Mouse (Mus musculus): ENCODE results near the gene 2410002F23Rik. TPM values are rescaled to one million over a fixed set of nuclear protein-coding genes. Genes with fewer than 3 reads are reported as not detected.
A peak's percentile ranks its signal among the peaks of the same experiment; 100 is the strongest.
"Not testable (repeated sequence)": the region's sequence is repeated elsewhere in the genome, so short reads cannot be mapped to it uniquely, and the experiment has no call there.

2410002F23Rik gene
- polyA plus RNA-seq, 1 experiment from 2014 or later: 264 TPM

DNA sequence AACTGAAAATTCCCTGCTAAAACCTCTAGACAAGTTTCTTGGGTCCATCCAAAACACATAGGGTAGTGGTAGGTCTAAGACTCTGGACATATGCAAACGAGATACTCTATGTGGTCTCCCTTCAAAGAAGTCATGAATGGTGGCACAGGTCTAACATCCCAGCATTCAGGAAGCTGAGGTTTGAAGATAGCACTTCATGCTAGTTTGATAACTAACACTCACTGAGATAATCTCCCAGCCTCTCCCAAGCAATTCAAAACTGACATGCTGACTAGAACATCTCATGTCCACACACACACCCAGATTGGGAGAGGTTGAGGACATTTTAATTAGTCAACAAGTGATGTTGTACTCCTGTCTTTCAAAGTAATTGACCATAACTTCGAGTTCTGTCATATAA, 6.6 kb upstream of the 2410002F23Rik start:
- H3K36me3 ChIP-seq (ENCODE audit: control insufficient read depth, insufficient read depth): no peaks in the 10 kb centered on the region
- no peak overlapping the region for H3K4me3 ChIP-seq (replicated peaks; ENCODE audit: low read length)
- H3K4me2 ChIP-seq (ENCODE audit: low read length): no peak overlapping the region
- H3K27me3 ChIP-seq (replicated peaks; ENCODE audit: control insufficient read depth, insufficient read depth, low read length): no peaks in the 10 kb centered on the region
- no peak overlapping the region for H3K9ac ChIP-seq (replicated peaks; ENCODE audit: low read depth, low read length)
- H3K4me1 ChIP-seq (replicated peaks; ENCODE audit: control insufficient read depth, insufficient read depth, low read length): no peaks in the 10 kb centered on the region
- H3K27ac ChIP-seq (ENCODE audit: low read length): no peak overlapping the region
- no peak for ATAC-seq
- 59% methylated on average over 2 of the region's 2 CpGs for WGBS
- H3K9me3 ChIP-seq (ENCODE audit: control insufficient read depth, low read length): no peaks in the 10 kb centered on the region

GRCm38 (mm10) chr7:44240712-44241111, 5.8 kb upstream of the 2410002F23Rik start:
- WGBS: 64% methylated on average over 1 of the region's 1 CpGs
- no peaks in the 10 kb centered on the region for H3K9me3 ChIP-seq (ENCODE audit: control insufficient read depth, low read length)
- H3K27ac ChIP-seq (ENCODE audit: low read length): no peak overlapping the region
- H3K4me2 ChIP-seq (ENCODE audit: low read length): no peak overlapping the region
- no peaks in the 10 kb centered on the region for H3K27me3 ChIP-seq (replicated peaks; ENCODE audit: control insufficient read depth, insufficient read depth, low read length)
- peaks cover 4% of the 10 kb centered on the region for H3K4me1 ChIP-seq (replicated peaks; ENCODE audit: control insufficient read depth, insufficient read depth, low read length)
- H3K36me3 ChIP-seq (ENCODE audit: control insufficient read depth, insufficient read depth): no peaks in the 10 kb centered on the region
- H3K4me3 ChIP-seq (replicated peaks; ENCODE audit: low read length): no peak overlapping the region
- no peak for ATAC-seq
- no peak overlapping the region for H3K9ac ChIP-seq (replicated peaks; ENCODE audit: low read depth, low read length)

GRCm38 (mm10) chr7:44241163-44241562, 5.4 kb upstream of the 2410002F23Rik start:
- no peak for ATAC-seq
- Histone ChIP-seq H3K9me3 (ENCODE audit: control insufficient read depth, low read length) (no peaks in the 10 kb centered on the region), H3K4me2 (ENCODE audit: low read length) (no peak overlapping the region), H3K4me3 (replicated peaks; ENCODE audit: low read length) (no peak overlapping the region), H3K27me3 (replicated peaks; ENCODE audit: control insufficient read depth, insufficient read depth, low read length) (no peaks in the 10 kb centered on the region), H3K9ac (replicated peaks; ENCODE audit: low read depth, low read length) (no peak overlapping the region), H3K36me3 (ENCODE audit: control insufficient read depth, insufficient read depth) (no peaks in the 10 kb centered on the region), H3K27ac (ENCODE audit: low read length) (no peak overlapping the region), H3K4me1 (replicated peaks; ENCODE audit: control insufficient read depth, insufficient read depth, low read length) (peaks cover 6% of the 10 kb centered on the region)
- whole genome bisulfite sequencing: 83% methylated on average over 2 of the region's 2 CpGs

DNA sequence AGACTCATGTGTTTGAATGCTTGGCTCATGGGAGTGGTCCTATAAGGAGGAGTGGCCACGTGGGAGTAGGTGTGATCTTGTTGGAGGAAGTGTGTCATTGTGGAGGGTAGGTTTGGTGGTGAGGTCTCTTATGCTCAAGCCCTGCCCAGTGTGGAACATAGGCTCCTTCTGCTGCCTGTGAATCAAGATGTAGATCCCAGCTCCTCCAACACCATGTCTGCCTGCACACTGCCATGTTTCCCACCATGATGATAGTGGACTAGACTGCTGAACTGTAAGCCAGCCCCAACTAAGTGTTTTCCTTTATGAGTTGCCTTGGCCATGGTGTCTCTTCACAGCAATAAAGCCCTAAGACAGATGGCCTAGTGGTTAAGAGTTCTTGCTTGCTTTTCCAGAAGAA, 2.4 kb upstream of the 2410002F23Rik start:
- Histone ChIP-seq H3K4me3 (replicated peaks; ENCODE audit: low read length) (no peak overlapping the region), H3K27ac (ENCODE audit: low read length) (no peak overlapping the region), H3K4me2 (ENCODE audit: low read length) (no peak overlapping the region), H3K4me1 (replicated peaks; ENCODE audit: control insufficient read depth, insufficient read depth, low read length) (peaks cover 20% of the 10 kb centered on the region), H3K9ac (replicated peaks; ENCODE audit: low read depth, low read length) (no peak overlapping the region), H3K9me3 (ENCODE audit: control insufficient read depth, low read length) (no peaks in the 10 kb centered on the region), H3K27me3 (replicated peaks; ENCODE audit: control insufficient read depth, insufficient read depth, low read length) (no peaks in the 10 kb centered on the region), H3K36me3 (ENCODE audit: control insufficient read depth, insufficient read depth) (peaks cover 9% of the 10 kb centered on the region)
- ATAC-seq: no peak
- 64% methylated on average over 1 of the region's 1 CpGs for WGBS

- Histone ChIP-seq H3K4me3 (replicated peaks; ENCODE audit: low read length) (peak overlapping the region; percentile 88), H3K9ac (replicated peaks; ENCODE audit: low read depth, low read length) (peak overlapping the region; percentile 96), H3K36me3 (ENCODE audit: control insufficient read depth, insufficient read depth) (peaks cover 22% of the 10 kb centered on the region), H3K27ac (ENCODE audit: low read length) (peak overlapping the region; percentile 93), H3K4me1 (replicated peaks; ENCODE audit: control insufficient read depth, insufficient read depth, low read length) (peaks cover 22% of the 10 kb centered on the region), H3K9me3 (ENCODE audit: control insufficient read depth, low read length) (no peaks in the 10 kb centered on the region), H3K4me2 (ENCODE audit: low read length) (peak overlapping the region; percentile 88), H3K27me3 (replicated peaks; ENCODE audit: control insufficient read depth, insufficient read depth, low read length) (no peaks in the 10 kb centered on the region)
- peak; percentile 31 for ATAC-seq
- under 1% methylated on average over 23 of the region's 23 CpGs for WGBS
These were observed 505 bp downstream of the 2410002F23Rik start for GRCm38 (mm10) chr7:44246984-44247470.

GRCm38 (mm10) chr7:44247971-44248370, 1.4 kb downstream of the 2410002F23Rik start:
- Histone ChIP-seq H3K27ac (ENCODE audit: low read length) (no peak overlapping the region), H3K4me3 (replicated peaks; ENCODE audit: low read length) (peak overlapping the region; percentile 88), H3K9me3 (ENCODE audit: control insufficient read depth, low read length) (no peaks in the 10 kb centered on the region), H3K4me1 (replicated peaks; ENCODE audit: control insufficient read depth, insufficient read depth, low read length) (peaks cover 25% of the 10 kb centered on the region), H3K36me3 (ENCODE audit: control insufficient read depth, insufficient read depth) (peaks cover 30% of the 10 kb centered on the region), H3K9ac (replicated peaks; ENCODE audit: low read depth, low read length) (peak overlapping the region; percentile 96; the same call in 1 of the 2 replicates), H3K4me2 (ENCODE audit: low read length) (peak overlapping the region; percentile 88), H3K27me3 (replicated peaks; ENCODE audit: control insufficient read depth, insufficient read depth, low read length) (no peaks in the 10 kb centered on the region)
- WGBS: 95% methylated on average over 2 of the region's 2 CpGs
- ATAC-seq: no peak

- H3K36me3 ChIP-seq (ENCODE audit: control insufficient read depth, insufficient read depth): peaks cover 31% of the 10 kb centered on the region
These were observed 2.7 kb downstream of the 2410002F23Rik start for GRCm38 (mm10) chr7:44249248-44249647.

DNA sequence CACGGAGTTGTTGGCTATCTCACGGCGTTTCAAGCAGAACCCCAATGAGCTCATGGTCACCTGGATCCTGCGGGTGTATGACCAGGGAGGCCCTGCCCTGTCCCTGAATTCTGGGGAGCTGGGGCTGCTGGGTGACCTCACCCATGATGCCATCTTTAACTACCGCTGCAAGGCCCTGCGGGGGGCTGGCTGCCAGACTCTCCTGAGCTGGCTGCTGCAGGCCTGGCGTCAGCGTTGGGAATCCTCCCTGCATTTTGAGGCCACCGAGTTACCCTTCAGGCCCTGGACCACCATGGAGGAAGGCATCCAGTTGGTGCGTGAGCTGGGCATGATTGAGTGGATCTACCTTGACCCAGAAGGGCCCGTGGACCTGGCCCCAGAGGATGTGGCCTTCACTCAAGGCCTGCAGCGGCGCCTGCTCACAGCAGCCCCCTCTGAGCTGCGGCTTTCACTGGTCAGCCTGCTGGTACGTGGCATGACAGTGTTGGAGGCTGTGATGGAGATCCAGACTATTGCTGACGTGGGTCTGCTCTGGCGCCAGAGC, 4.3 kb downstream of the 2410002F23Rik start:
- not testable (repeated sequence) for H3K4me2 ChIP-seq (ENCODE audit: low read length); H3K4me3 ChIP-seq (replicated peaks; ENCODE audit: low read length); H3K9ac ChIP-seq (replicated peaks; ENCODE audit: low read depth, low read length); H3K27me3 ChIP-seq (replicated peaks; ENCODE audit: control insufficient read depth, insufficient read depth, low read length); H3K9me3 ChIP-seq (ENCODE audit: control insufficient read depth, low read length); ATAC-seq; H3K27ac ChIP-seq (ENCODE audit: low read length)
- 90% methylated on average over 17 of the region's 17 CpGs for WGBS
- H3K4me1 ChIP-seq (replicated peaks; ENCODE audit: control insufficient read depth, insufficient read depth, low read length): peaks cover 20% of the 10 kb centered on the region
- peaks cover 31% of the 10 kb centered on the region for H3K36me3 ChIP-seq (ENCODE audit: control insufficient read depth, insufficient read depth)

More at GRCm38 (mm10) chr7:44249248-44249647, 2.7 kb downstream of the 2410002F23Rik start:
- no peak overlapping the region for H3K9ac ChIP-seq (replicated peaks; ENCODE audit: low read depth, low read length)
- H3K27ac ChIP-seq (ENCODE audit: low read length): no peak overlapping the region
- H3K9me3 ChIP-seq (ENCODE audit: control insufficient read depth, low read length): no peaks in the 10 kb centered on the region
- H3K27me3 ChIP-seq (replicated peaks; ENCODE audit: control insufficient read depth, insufficient read depth, low read length): no peaks in the 10 kb centered on the region
- 95% methylated on average over 4 of the region's 4 CpGs for WGBS
- H3K4me1 ChIP-seq (replicated peaks; ENCODE audit: control insufficient read depth, insufficient read depth, low read length): peaks cover 25% of the 10 kb centered on the region
- no peak overlapping the region for H3K4me3 ChIP-seq (replicated peaks; ENCODE audit: low read length)
- ATAC-seq: no peak
- H3K4me2 ChIP-seq (ENCODE audit: low read length): no peak overlapping the region

GRCm38 (mm10) chr7:44253023-44253616, 6.6 kb downstream of the 2410002F23Rik start:
- Histone ChIP-seq H3K4me3 (replicated peaks; ENCODE audit: low read length) (no peak overlapping the region), H3K27ac (ENCODE audit: low read length) (no peak overlapping the region), H3K36me3 (ENCODE audit: control insufficient read depth, insufficient read depth) (peaks cover 29% of the 10 kb centered on the region), H3K9me3 (ENCODE audit: control insufficient read depth, low read length) (no peaks in the 10 kb centered on the region), H3K4me2 (ENCODE audit: low read length) (no peak overlapping the region), H3K9ac (replicated peaks; ENCODE audit: low read depth, low read length) (no peak overlapping the region), H3K4me1 (replicated peaks; ENCODE audit: control insufficient read depth, insufficient read depth, low read length) (peaks cover 12% of the 10 kb centered on the region), H3K27me3 (replicated peaks; ENCODE audit: control insufficient read depth, insufficient read depth, low read length) (no peaks in the 10 kb centered on the region)
- no peak for ATAC-seq
- 67% methylated on average over 15 of the region's 15 CpGs for WGBS

Data from forebrain, embryonic 16.5 days (tissue).